In the genomic region with DNA sequence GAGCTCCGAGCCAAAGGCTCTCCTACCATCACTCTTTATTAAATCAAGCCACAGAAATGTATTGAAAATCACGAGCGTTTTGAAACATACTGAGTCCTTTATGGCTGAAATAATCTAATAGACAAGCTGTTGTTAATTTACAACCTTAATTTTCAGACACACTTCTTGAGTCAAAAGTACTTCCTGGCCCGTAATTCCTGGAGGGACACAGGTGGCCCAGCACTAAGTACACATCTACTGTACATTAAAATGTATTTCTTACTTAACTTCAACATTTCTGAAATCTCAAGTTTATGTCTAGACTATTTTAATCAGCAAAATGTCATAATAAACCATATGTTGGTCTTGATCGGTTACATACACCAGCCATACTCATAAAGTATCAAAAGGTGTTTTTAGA, we compare ENCODE assay signal across 18 mouse cellular contexts.
"Had no signal": no experiment of that assay in that cellular context is flagged by ENCODE, and none has a peak within 500 bp of the region (broad histone marks: within the 10 kb centered on the region; RNA-seq: fewer than 3 reads in every experiment).

No protein-coding gene starts in this region.

- ATAC-seq: liver, postnatal 0 days had no signal

- H3K4me2 ChIP-seq: liver, embryonic 11.5 days; lung, embryonic 14.5 days; midbrain, embryonic 11.5 days had no signal

- DNase-seq: kidney, adult 18-20 months; kidney, adult 9 months; kidney, postnatal 14 days; kidney, postnatal 4 days; liver, postnatal 0 days; lung, embryonic 14.5 days; lung, postnatal 14 days; lung, postnatal 4 days; right cerebral cortex, adult 18-20 months; right cerebral cortex, postnatal 14 days; right cerebral cortex, postnatal 4 days; thymus, adult 2 months; thymus, postnatal 14 days; thymus, postnatal 4 days had no signal

- H3K9ac ChIP-seq: liver, embryonic 14.5 days; liver, postnatal 0 days; lung, embryonic 14.5 days had no signal

- H3K27ac ChIP-seq: liver, embryonic 14.5 days; stomach, postnatal 0 days had no signal
